Mouse (Mus musculus): ENCODE data around the gene Tnxb.
"Not testable (repeated sequence)": the region's sequence is repeated elsewhere in the genome, so short reads cannot be mapped to it uniquely, and the experiment has no call there.

GRCm38 (mm10) chr17:34714908-34715445 lies 44.6 kb downstream of the Tnxb start:
- TF ChIP-seq HCFC1 (IDR thresholded peaks at IDR 0.05; ENCODE audit: borderline replicate concordance, insufficient read depth, low read length); ZNF384 (IDR thresholded peaks at IDR 0.05; ENCODE audit: low read depth, low read length): not testable (repeated sequence)
